Mouse (Mus musculus): ENCODE measurements around the gene Astl. TPM values are rescaled to one million over a fixed set of nuclear protein-coding genes. Genes with fewer than 3 reads are reported as not detected.

Gene Astl
- polyA plus RNA-seq, 1 experiment from 2014 or later, result not detected

- ATAC-seq (ENCODE audit: low FRiP score) (no peak), DNase-seq (ENCODE audit: low spot score) (no peak)
- H3K36me3 ChIP-seq (replicated peaks; ENCODE audit: control insufficient read depth, insufficient read depth), result no peaks in the 10 kb centered on the region
- WGBS, result 82% methylated on average over 13 of the region's 13 CpGs
- H3K4me1 ChIP-seq (replicated peaks; ENCODE audit: control insufficient read depth, insufficient read depth, low read length), result no peaks in the 10 kb centered on the region
- no peak overlapping the region for H3K27ac ChIP-seq
- H3K4me2 ChIP-seq (replicated peaks), result no peak overlapping the region
- no peaks in the 10 kb centered on the region for H3K27me3 ChIP-seq (ENCODE audit: control insufficient read depth, insufficient read depth, low read length)
- H3K4me3 ChIP-seq (replicated peaks; ENCODE audit: low read length), result no peak overlapping the region
- no peak overlapping the region for H3K9ac ChIP-seq
- H3K9me3 ChIP-seq (ENCODE audit: control insufficient read depth, low read length), result no peaks in the 10 kb centered on the region
These were observed 8.9 kb downstream of the Astl start for GRCm38 (mm10) chr2:127347147-127347985.

DNA sequence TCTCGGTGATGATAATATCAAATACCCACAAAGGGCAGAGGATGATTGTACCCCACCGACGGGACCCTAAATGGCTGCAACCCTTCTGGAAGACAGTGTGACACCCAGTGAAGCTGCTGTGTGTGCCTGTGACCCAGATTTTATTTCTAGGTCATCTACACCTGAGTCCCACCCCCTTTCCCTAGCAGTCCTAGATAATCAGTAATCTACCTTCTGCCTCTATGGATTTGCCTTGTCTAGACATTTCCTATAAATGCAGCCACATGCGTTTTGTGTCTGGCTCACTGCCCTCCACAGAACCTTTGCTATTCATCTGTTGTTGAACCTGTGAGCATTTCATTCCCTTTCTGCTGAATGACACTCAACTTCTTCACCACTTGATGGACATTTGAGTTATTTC lies 15.4 kb downstream of the Astl start:
- Histone ChIP-seq H3K36me3 (replicated peaks; ENCODE audit: control insufficient read depth, insufficient read depth) (no peaks in the 10 kb centered on the region), H3K9ac (no peak overlapping the region), H3K4me1 (replicated peaks; ENCODE audit: control insufficient read depth, insufficient read depth, low read length) (no peaks in the 10 kb centered on the region), H3K27ac (no peak overlapping the region), H3K4me2 (replicated peaks) (no peak overlapping the region), H3K9me3 (ENCODE audit: control insufficient read depth, low read length) (no peaks in the 10 kb centered on the region), H3K27me3 (ENCODE audit: control insufficient read depth, insufficient read depth, low read length) (0 out of 2 replicates have a peak, but pooled peaks cover 3% of the 10 kb centered on the region), H3K4me3 (replicated peaks; ENCODE audit: low read length) (no peak overlapping the region)
- DNase-seq (ENCODE audit: low spot score) (no peak), ATAC-seq (ENCODE audit: low FRiP score) (no peak)
- WGBS, result 94% methylated on average over 4 of the region's 4 CpGs

DNA sequence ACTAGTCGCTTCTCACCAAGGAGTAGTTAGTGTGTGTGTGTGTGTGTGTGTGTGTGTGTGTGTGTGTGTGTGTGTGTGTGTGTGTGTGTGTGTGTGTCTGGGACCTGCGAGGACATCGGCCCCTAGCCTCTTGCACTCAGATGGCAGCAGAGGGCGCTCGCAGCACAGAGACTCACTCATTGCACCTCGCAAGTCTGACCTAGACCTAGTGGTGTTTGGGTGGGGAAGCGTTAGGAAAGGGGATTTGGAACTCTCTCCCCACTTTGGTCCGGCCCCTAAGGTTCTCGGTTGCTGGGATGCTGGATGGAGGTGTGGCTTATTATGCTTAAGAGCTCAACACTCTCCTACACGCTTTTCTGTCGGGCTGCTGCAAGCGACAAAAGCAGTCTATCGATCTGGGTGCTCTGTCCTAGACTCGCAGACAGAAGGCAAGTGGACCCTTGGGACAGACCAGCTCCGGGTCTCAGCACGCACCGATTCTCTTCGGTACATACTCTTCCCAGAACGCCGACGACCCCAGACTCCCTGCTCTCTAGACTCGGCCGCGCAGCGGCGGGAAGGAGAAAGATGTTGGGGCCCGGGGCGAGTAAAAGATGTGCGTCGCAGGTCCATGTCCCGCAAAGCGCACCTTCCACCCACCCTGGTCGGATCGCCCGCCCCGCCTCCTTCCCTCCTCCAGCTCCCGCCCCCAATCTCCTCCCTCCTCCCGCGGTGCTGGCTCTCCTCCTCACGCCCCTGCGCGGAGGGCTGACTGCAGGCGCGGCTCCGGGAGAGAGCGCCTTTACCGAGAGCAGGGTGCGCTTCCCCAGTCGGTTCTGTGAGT lies 24.2 kb downstream of the Astl start, which contains the start of gene Adra2b:
TSS of gene Adra2b (plus strand) at position 750 of the 823 bp plus-strand sequence.
- Histone ChIP-seq H3K36me3 (replicated peaks; ENCODE audit: control insufficient read depth, insufficient read depth) (no peaks in the 10 kb centered on the region), H3K4me3 (replicated peaks; ENCODE audit: low read length) (peak within 1 kb of the TSS; percentile 35), H3K27me3 (ENCODE audit: control insufficient read depth, insufficient read depth, low read length) (peaks cover 63% of the 10 kb centered on the region), H3K9me3 (ENCODE audit: control insufficient read depth, low read length) (no peaks in the 10 kb centered on the region), H3K4me2 (replicated peaks) (peak within 1 kb of the TSS; percentile 62), H3K9ac (peak within 1 kb of the TSS; percentile 25; the same call in 1 of the 2 replicates), H3K4me1 (replicated peaks; ENCODE audit: control insufficient read depth, insufficient read depth, low read length) (0 out of 2 replicates have a peak, but pooled peaks cover 4% of the 10 kb centered on the region), H3K27ac (no peak within 1 kb of the TSS)
- under 1% methylated on average over 49 of the region's 49 CpGs for WGBS
- ATAC-seq (ENCODE audit: low FRiP score) (peak; percentile 64), DNase-seq (ENCODE audit: low spot score) (peak; percentile 79)

GRCm38 (mm10) chr2:127363282-127363652 lies 24.8 kb downstream of the Astl start:
- DNase-seq (ENCODE audit: low spot score) (no peak), ATAC-seq (ENCODE audit: low FRiP score) (peak; percentile 25; the same call in 1 of the 2 replicates)
- peak overlapping the region; percentile 62 for H3K4me2 ChIP-seq (replicated peaks)
- peak overlapping the region; percentile 35 for H3K4me3 ChIP-seq (replicated peaks; ENCODE audit: low read length)
- 2% methylated on average over 28 of the region's 28 CpGs for WGBS
- 0 out of 2 replicates have a peak, but pooled peaks cover 4% of the 10 kb centered on the region for H3K4me1 ChIP-seq (replicated peaks; ENCODE audit: control insufficient read depth, insufficient read depth, low read length)
- H3K36me3 ChIP-seq (replicated peaks; ENCODE audit: control insufficient read depth, insufficient read depth), result no peaks in the 10 kb centered on the region
- 0 out of 2 replicates have a peak overlapping the region, but pooled peaks have one; percentile 25 for H3K9ac ChIP-seq
- no peak overlapping the region for H3K27ac ChIP-seq
- peaks cover 62% of the 10 kb centered on the region for H3K27me3 ChIP-seq (ENCODE audit: control insufficient read depth, insufficient read depth, low read length)
- no peaks in the 10 kb centered on the region for H3K9me3 ChIP-seq (ENCODE audit: control insufficient read depth, low read length)

DNA sequence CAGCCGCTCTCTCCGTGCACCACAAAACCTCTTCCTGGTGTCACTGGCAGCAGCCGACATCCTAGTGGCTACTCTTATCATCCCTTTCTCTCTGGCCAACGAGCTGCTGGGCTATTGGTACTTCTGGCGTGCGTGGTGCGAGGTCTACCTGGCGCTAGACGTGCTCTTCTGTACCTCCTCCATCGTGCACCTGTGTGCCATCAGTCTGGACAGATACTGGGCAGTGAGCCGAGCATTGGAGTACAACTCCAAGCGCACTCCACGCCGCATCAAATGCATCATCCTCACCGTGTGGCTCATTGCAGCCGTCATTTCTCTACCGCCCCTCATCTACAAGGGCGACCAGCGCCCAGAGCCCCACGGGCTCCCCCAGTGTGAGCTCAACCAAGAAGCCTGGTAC lies 25.3 kb downstream of the Astl start:
- no peak overlapping the region for H3K27ac ChIP-seq
- 5% methylated on average over 20 of the region's 20 CpGs for WGBS
- peak overlapping the region; percentile 62 for H3K4me2 ChIP-seq (replicated peaks)
- no peak overlapping the region for H3K9ac ChIP-seq
- no peak for DNase-seq (ENCODE audit: low spot score)
- 0 out of 2 replicates have a peak, but pooled peaks cover 4% of the 10 kb centered on the region for H3K4me1 ChIP-seq (replicated peaks; ENCODE audit: control insufficient read depth, insufficient read depth, low read length)
- H3K36me3 ChIP-seq (replicated peaks; ENCODE audit: control insufficient read depth, insufficient read depth), result no peaks in the 10 kb centered on the region
- H3K9me3 ChIP-seq (ENCODE audit: control insufficient read depth, low read length), result no peaks in the 10 kb centered on the region
- H3K4me3 ChIP-seq (replicated peaks; ENCODE audit: low read length), result peak overlapping the region; percentile 35
- no peak for ATAC-seq (ENCODE audit: low FRiP score)
- peaks cover 62% of the 10 kb centered on the region for H3K27me3 ChIP-seq (ENCODE audit: control insufficient read depth, insufficient read depth, low read length)

- Histone ChIP-seq H3K27ac (no peak overlapping the region), H3K36me3 (replicated peaks; ENCODE audit: control insufficient read depth, insufficient read depth) (no peaks in the 10 kb centered on the region), H3K9me3 (ENCODE audit: control insufficient read depth, low read length) (no peaks in the 10 kb centered on the region), H3K4me3 (replicated peaks; ENCODE audit: low read length) (no peak overlapping the region), H3K27me3 (ENCODE audit: control insufficient read depth, insufficient read depth, low read length) (peaks cover 62% of the 10 kb centered on the region), H3K9ac (no peak overlapping the region), H3K4me1 (replicated peaks; ENCODE audit: control insufficient read depth, insufficient read depth, low read length) (0 out of 2 replicates have a peak, but pooled peaks cover 4% of the 10 kb centered on the region), H3K4me2 (replicated peaks) (no peak overlapping the region; the same call in 1 of the 2 replicates)
- DNase-seq (ENCODE audit: low spot score) (no peak), ATAC-seq (ENCODE audit: low FRiP score) (no peak)
- WGBS, result 20% methylated on average over 8 of the region's 8 CpGs
These were observed 26.0 kb downstream of the Astl start for GRCm38 (mm10) chr2:127364452-127364851.

GRCm38 (mm10) chr2:127367126-127367820 lies 28.8 kb downstream of the Astl start:
- Histone ChIP-seq H3K27ac (no peak overlapping the region), H3K9me3 (ENCODE audit: control insufficient read depth, low read length) (no peaks in the 10 kb centered on the region), H3K4me3 (replicated peaks; ENCODE audit: low read length) (no peak overlapping the region), H3K4me1 (replicated peaks; ENCODE audit: control insufficient read depth, insufficient read depth, low read length) (0 out of 2 replicates have a peak, but pooled peaks cover 4% of the 10 kb centered on the region), H3K4me2 (replicated peaks) (no peak overlapping the region), H3K27me3 (ENCODE audit: control insufficient read depth, insufficient read depth, low read length) (peaks cover 44% of the 10 kb centered on the region), H3K9ac (no peak overlapping the region), H3K36me3 (replicated peaks; ENCODE audit: control insufficient read depth, insufficient read depth) (no peaks in the 10 kb centered on the region)
- DNase-seq (ENCODE audit: low spot score) (no peak), ATAC-seq (ENCODE audit: low FRiP score) (no peak)
- 73% methylated on average over 10 of the region's 10 CpGs for WGBS

DNA sequence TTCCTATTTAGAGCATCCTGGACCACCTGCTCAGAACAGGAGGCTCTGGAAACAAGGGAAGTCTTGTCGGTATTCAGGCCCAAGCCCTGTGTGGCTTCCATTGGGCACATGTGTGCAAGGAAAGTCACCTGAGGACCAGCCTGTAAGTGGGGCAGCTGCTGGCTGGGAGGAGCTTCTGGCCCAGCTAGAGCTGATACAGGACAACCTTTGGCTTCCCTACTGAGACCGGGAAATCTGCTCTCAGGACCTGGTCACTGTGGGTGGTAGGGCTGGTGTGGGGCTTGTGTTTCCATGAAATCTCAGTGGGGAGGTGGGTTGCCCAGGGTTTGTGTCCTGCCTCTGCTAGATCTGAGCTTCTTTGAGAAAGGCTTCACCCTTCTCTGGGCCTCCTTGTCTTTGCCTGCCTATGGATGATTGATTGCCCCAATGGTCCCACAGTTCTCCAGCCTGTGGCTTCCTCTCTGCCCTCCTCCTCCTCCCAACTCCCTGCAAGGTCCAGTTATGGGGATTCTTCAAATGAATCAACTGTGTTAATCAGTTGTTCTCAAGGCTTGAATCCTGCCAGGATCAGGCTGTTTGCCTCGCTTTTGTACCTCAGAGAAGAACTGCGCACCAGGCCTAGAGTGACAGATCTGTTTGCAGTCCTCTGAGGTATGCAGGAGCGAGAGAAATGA lies 31.4 kb downstream of the Astl start:
- Histone ChIP-seq H3K27ac (no peak overlapping the region), H3K9ac (no peak overlapping the region), H3K4me3 (replicated peaks; ENCODE audit: low read length) (no peak overlapping the region), H3K36me3 (replicated peaks; ENCODE audit: control insufficient read depth, insufficient read depth) (no peaks in the 10 kb centered on the region), H3K4me2 (replicated peaks) (no peak overlapping the region), H3K4me1 (replicated peaks; ENCODE audit: control insufficient read depth, insufficient read depth, low read length) (no peaks in the 10 kb centered on the region), H3K9me3 (ENCODE audit: control insufficient read depth, low read length) (no peaks in the 10 kb centered on the region), H3K27me3 (ENCODE audit: control insufficient read depth, insufficient read depth, low read length) (peaks cover 20% of the 10 kb centered on the region)
- WGBS, result 60% methylated on average over 5 of the region's 5 CpGs
- no peak for ATAC-seq (ENCODE audit: low FRiP score)
- no peak for DNase-seq (ENCODE audit: low spot score)

All from hindbrain, embryonic 14.5 days (tissue).